Mouse (Mus musculus): Measurements from ENCODE around the gene Vps39. TPM values are rescaled to one million over a fixed set of nuclear protein-coding genes. Genes with fewer than 3 reads are reported as not detected.

Gene Vps39
- polyA plus RNA-seq (2016; fragmentation: Nextera tagmentation; extraction: Ambion mirVana) = 24.9 and 33.1 TPM in 2 replicates

- 11% methylated on average over 44 of the region's 44 CpGs for WGBS
- no peaks in the 10 kb centered on the region for H3K9me3 ChIP-seq (replicated peaks)
- peak within 1 kb of the TSS; percentile 95 for H3K4me3 ChIP-seq
- H3K4me1 ChIP-seq = peaks cover 16% of the 10 kb centered on the region
- H3K27me3 ChIP-seq (ENCODE audit: low read depth, poor library complexity, severe bottlenecking) = no peaks in the 10 kb centered on the region
- H3K27ac ChIP-seq (replicated peaks) = peak within 1 kb of the TSS; percentile 89
- H3K36me3 ChIP-seq = peaks cover 55% of the 10 kb centered on the region
- DNase-seq (ENCODE audit: low spot score) = peak; percentile 90
Observed at GRCm38 (mm10) chr2:120352682-120353646, at the start of gene Vps39. Vps39 (minus strand) TSS chr2:120353137.

- no peaks in the 10 kb centered on the region for H3K9me3 ChIP-seq (replicated peaks)
- no peak overlapping the region for H3K4me3 ChIP-seq
- 83% methylated on average over 1 of the region's 1 CpGs for WGBS
- no peak for DNase-seq (ENCODE audit: low spot score)
- H3K4me1 ChIP-seq = peaks cover 8% of the 10 kb centered on the region
- peaks cover 56% of the 10 kb centered on the region for H3K36me3 ChIP-seq
- H3K27me3 ChIP-seq (ENCODE audit: low read depth, poor library complexity, severe bottlenecking) = no peaks in the 10 kb centered on the region
- no peak overlapping the region for H3K27ac ChIP-seq (replicated peaks)
Observed at GRCm38 (mm10) chr2:120397951-120398350, 45.0 kb upstream of the Vps39 start.

- no peak overlapping the region for H3K27ac ChIP-seq (replicated peaks)
- peaks cover 95% of the 10 kb centered on the region for H3K36me3 ChIP-seq
- H3K4me3 ChIP-seq = no peak overlapping the region
- no peak for DNase-seq (ENCODE audit: low spot score)
- no peaks in the 10 kb centered on the region for H3K4me1 ChIP-seq
- no peaks in the 10 kb centered on the region for H3K9me3 ChIP-seq (replicated peaks)
- H3K27me3 ChIP-seq (ENCODE audit: low read depth, poor library complexity, severe bottlenecking) = no peaks in the 10 kb centered on the region
Observed at GRCm38 (mm10) chr2:120392406-120392805, 39.5 kb upstream of the Vps39 start.

- 96% methylated on average over 1 of the region's 1 CpGs for WGBS
- no peak overlapping the region for H3K4me3 ChIP-seq
- peaks cover 90% of the 10 kb centered on the region for H3K36me3 ChIP-seq
Observed at GRCm38 (mm10) chr2:120390934-120391333, 38.0 kb upstream of the Vps39 start.

GRCm38 (mm10) chr2:120389376-120389775, 36.4 kb upstream of the Vps39 start:
- Histone ChIP-seq H3K27me3 (ENCODE audit: low read depth, poor library complexity, severe bottlenecking) (no peaks in the 10 kb centered on the region), H3K4me1 (no peaks in the 10 kb centered on the region), H3K9me3 (replicated peaks) (no peaks in the 10 kb centered on the region), H3K4me3 (no peak overlapping the region), H3K36me3 (peaks cover 90% of the 10 kb centered on the region), H3K27ac (replicated peaks) (no peak overlapping the region)
- WGBS = 92% methylated on average over 3 of the region's 3 CpGs
- no peak for DNase-seq (ENCODE audit: low spot score)

More at GRCm38 (mm10) chr2:120390934-120391333, 38.0 kb upstream of the Vps39 start:
- H3K4me1 ChIP-seq = no peaks in the 10 kb centered on the region
- no peak for DNase-seq (ENCODE audit: low spot score)
- no peaks in the 10 kb centered on the region for H3K27me3 ChIP-seq (ENCODE audit: low read depth, poor library complexity, severe bottlenecking)
- H3K9me3 ChIP-seq (replicated peaks) = no peaks in the 10 kb centered on the region
- H3K27ac ChIP-seq (replicated peaks) = no peak overlapping the region

GRCm38 (mm10) chr2:120387291-120387690, 34.4 kb upstream of the Vps39 start:
- Histone ChIP-seq H3K4me3 (no peak overlapping the region), H3K36me3 (peaks cover 90% of the 10 kb centered on the region), H3K27ac (replicated peaks) (no peak overlapping the region), H3K27me3 (ENCODE audit: low read depth, poor library complexity, severe bottlenecking) (no peaks in the 10 kb centered on the region), H3K9me3 (replicated peaks) (no peaks in the 10 kb centered on the region), H3K4me1 (no peaks in the 10 kb centered on the region)
- WGBS = 94% methylated on average over 1 of the region's 1 CpGs
- no peak for DNase-seq (ENCODE audit: low spot score)

- WGBS = 96% methylated on average over 1 of the region's 1 CpGs
- H3K4me3 ChIP-seq = no peak overlapping the region
- DNase-seq (ENCODE audit: low spot score) = no peak
- H3K27me3 ChIP-seq (ENCODE audit: low read depth, poor library complexity, severe bottlenecking) = no peaks in the 10 kb centered on the region
- H3K27ac ChIP-seq (replicated peaks) = no peak overlapping the region
- no peaks in the 10 kb centered on the region for H3K4me1 ChIP-seq
- H3K9me3 ChIP-seq (replicated peaks) = no peaks in the 10 kb centered on the region
- H3K36me3 ChIP-seq = peaks cover 91% of the 10 kb centered on the region
Observed at GRCm38 (mm10) chr2:120386264-120386663, 33.3 kb upstream of the Vps39 start.

- no peak for DNase-seq (ENCODE audit: low spot score)
- Histone ChIP-seq H3K9me3 (replicated peaks) (no peaks in the 10 kb centered on the region), H3K27me3 (ENCODE audit: low read depth, poor library complexity, severe bottlenecking) (no peaks in the 10 kb centered on the region), H3K4me3 (no peak overlapping the region), H3K36me3 (peaks cover 93% of the 10 kb centered on the region), H3K4me1 (no peaks in the 10 kb centered on the region), H3K27ac (replicated peaks) (no peak overlapping the region)
- 82% methylated on average over 4 of the region's 4 CpGs for WGBS
Observed at GRCm38 (mm10) chr2:120373858-120374257, 20.9 kb upstream of the Vps39 start.

GRCm38 (mm10) chr2:120367416-120368207, 14.7 kb upstream of the Vps39 start:
- WGBS = 90% methylated on average over 4 of the region's 4 CpGs
- H3K27me3 ChIP-seq (ENCODE audit: low read depth, poor library complexity, severe bottlenecking) = no peaks in the 10 kb centered on the region
- no peak overlapping the region for H3K27ac ChIP-seq (replicated peaks)
- no peaks in the 10 kb centered on the region for H3K4me1 ChIP-seq
- H3K9me3 ChIP-seq (replicated peaks) = no peaks in the 10 kb centered on the region
- H3K4me3 ChIP-seq = no peak overlapping the region
- peaks cover 89% of the 10 kb centered on the region for H3K36me3 ChIP-seq
- no peak for DNase-seq (ENCODE audit: low spot score)

GRCm38 (mm10) chr2:120366501-120366900, 13.6 kb upstream of the Vps39 start:
- no peak overlapping the region for H3K27ac ChIP-seq (replicated peaks)
- peaks cover 89% of the 10 kb centered on the region for H3K36me3 ChIP-seq
- H3K27me3 ChIP-seq (ENCODE audit: low read depth, poor library complexity, severe bottlenecking) = no peaks in the 10 kb centered on the region
- H3K9me3 ChIP-seq (replicated peaks) = no peaks in the 10 kb centered on the region
- no peak for DNase-seq (ENCODE audit: low spot score)
- H3K4me1 ChIP-seq = no peaks in the 10 kb centered on the region
- 95% methylated on average over 3 of the region's 3 CpGs for WGBS
- H3K4me3 ChIP-seq = no peak overlapping the region

GRCm38 (mm10) chr2:120360425-120360824, 7.5 kb upstream of the Vps39 start:
- Histone ChIP-seq H3K27me3 (ENCODE audit: low read depth, poor library complexity, severe bottlenecking) (no peaks in the 10 kb centered on the region), H3K4me1 (no peaks in the 10 kb centered on the region), H3K27ac (replicated peaks) (no peak overlapping the region), H3K36me3 (peaks cover 85% of the 10 kb centered on the region), H3K9me3 (replicated peaks) (no peaks in the 10 kb centered on the region), H3K4me3 (no peak overlapping the region)
- no peak for DNase-seq (ENCODE audit: low spot score)
- WGBS = 84% methylated on average over 1 of the region's 1 CpGs

GRCm38 (mm10) chr2:120351321-120351720, 1.6 kb downstream of the Vps39 start:
- DNase-seq (ENCODE audit: low spot score) = no peak
- no peak overlapping the region for H3K27ac ChIP-seq (replicated peaks)
- H3K36me3 ChIP-seq = peaks cover 56% of the 10 kb centered on the region
- H3K4me1 ChIP-seq = peaks cover 16% of the 10 kb centered on the region
- no peaks in the 10 kb centered on the region for H3K9me3 ChIP-seq (replicated peaks)
- no peaks in the 10 kb centered on the region for H3K27me3 ChIP-seq (ENCODE audit: low read depth, poor library complexity, severe bottlenecking)
- 82% methylated on average over 5 of the region's 5 CpGs for WGBS
- H3K4me3 ChIP-seq = 0 out of 2 replicates have a peak overlapping the region, but pooled peaks have one; percentile 95

Data from midbrain, embryonic 10.5 days (tissue).